Mouse (Mus musculus): ENCODE results near the gene Csnk2a2. TPM values are rescaled to one million over a fixed set of nuclear protein-coding genes. Genes with fewer than 3 reads are reported as not detected.

Gene Csnk2a2
- total and polyA plus RNA-seq, 2 experiments from 2014 or later: 9.9 to 26.7 TPM

GRCm38 (mm10) chr8:95487800-95488697 is 1.8 kb downstream of the Csnk2a2 start:
- Histone ChIP-seq H3K36me3 (ENCODE audit: insufficient read depth) (peaks cover 12% of the 10 kb centered on the region; the same call in 1 of the 2 replicates), H3K9ac (peak overlapping the region; percentile 84), H3K27ac (ENCODE audit: low read depth, low read length) (peak overlapping the region; percentile 66), H3K4me2 (ENCODE audit: low read depth) (peak overlapping the region; percentile 90), H3K4me1 (ENCODE audit: insufficient read depth) (peaks cover 8% of the 10 kb centered on the region; the same call in 1 of the 2 replicates), H3K27me3 (ENCODE audit: insufficient read depth, low read length) (no peaks in the 10 kb centered on the region), H3K4me3 (ENCODE audit: low read depth, low read length) (peak overlapping the region; percentile 85), H3K9me3 (ENCODE audit: low read length) (no peaks in the 10 kb centered on the region)
- no peak for DNase-seq
- WGBS: 5% methylated on average over 66 of the region's 95 CpGs
- peak; percentile 28 for ATAC-seq
- TF ChIP-seq CTCF (IDR thresholded peaks at IDR 0.05; ENCODE audit: low read depth): peak; percentile 31; the same call in 1 of the 2 replicates

- no peaks in the 10 kb centered on the region for H3K27me3 ChIP-seq (ENCODE audit: insufficient read depth, low read length)
- H3K4me1 ChIP-seq (ENCODE audit: insufficient read depth): no peaks in the 10 kb centered on the region
- H3K9ac ChIP-seq: no peak overlapping the region
- peaks cover 51% of the 10 kb centered on the region for H3K36me3 ChIP-seq (ENCODE audit: insufficient read depth)
- H3K9me3 ChIP-seq (ENCODE audit: low read length): no peaks in the 10 kb centered on the region
- WGBS: 98% methylated on average over 4 of the region's 4 CpGs
- ATAC-seq (no peak), DNase-seq (no peak)
- no peak overlapping the region for H3K4me3 ChIP-seq (ENCODE audit: low read depth, low read length)
- H3K4me2 ChIP-seq (ENCODE audit: low read depth): no peak overlapping the region
- no peak for TF ChIP-seq CTCF (IDR thresholded peaks at IDR 0.05; ENCODE audit: low read depth)
- no peak overlapping the region for H3K27ac ChIP-seq (ENCODE audit: low read depth, low read length)
These were observed 19.8 kb downstream of the Csnk2a2 start for GRCm38 (mm10) chr8:95470008-95470407.

- Histone ChIP-seq H3K4me1 (ENCODE audit: insufficient read depth) (no peaks in the 10 kb centered on the region), H3K4me2 (ENCODE audit: low read depth) (no peak overlapping the region), H3K27ac (ENCODE audit: low read depth, low read length) (no peak overlapping the region), H3K9ac (no peak overlapping the region), H3K36me3 (ENCODE audit: insufficient read depth) (peaks cover 53% of the 10 kb centered on the region), H3K27me3 (ENCODE audit: insufficient read depth, low read length) (no peaks in the 10 kb centered on the region), H3K4me3 (ENCODE audit: low read depth, low read length) (no peak overlapping the region), H3K9me3 (ENCODE audit: low read length) (no peaks in the 10 kb centered on the region)
- no peak for ATAC-seq
- TF ChIP-seq CTCF (IDR thresholded peaks at IDR 0.05; ENCODE audit: low read depth): no peak
- WGBS: 94% methylated on average over 3 of the region's 3 CpGs
- DNase-seq: no peak
These were observed 20.8 kb downstream of the Csnk2a2 start for GRCm38 (mm10) chr8:95468995-95469394.

- WGBS: 83% methylated on average over 2 of the region's 2 CpGs
- no peaks in the 10 kb centered on the region for H3K27me3 ChIP-seq (ENCODE audit: insufficient read depth, low read length)
- H3K9ac ChIP-seq: no peak overlapping the region
These were observed 23.3 kb downstream of the Csnk2a2 start for GRCm38 (mm10) chr8:95466543-95466942.

GRCm38 (mm10) chr8:95452518-95452917 is 37.3 kb downstream of the Csnk2a2 start:
- ATAC-seq (0 out of 2 replicates have a peak, but pooled peaks have one; percentile 32), DNase-seq (peak; percentile 35)
- no peak overlapping the region for H3K4me3 ChIP-seq (ENCODE audit: low read depth, low read length)
- no peaks in the 10 kb centered on the region for H3K9me3 ChIP-seq (ENCODE audit: low read length)
- H3K36me3 ChIP-seq (ENCODE audit: insufficient read depth): peaks cover 83% of the 10 kb centered on the region
- H3K9ac ChIP-seq: no peak overlapping the region
- H3K27ac ChIP-seq (ENCODE audit: low read depth, low read length): no peak overlapping the region
- peak; percentile 54 for TF ChIP-seq CTCF (IDR thresholded peaks at IDR 0.05; ENCODE audit: low read depth)
- H3K4me2 ChIP-seq (ENCODE audit: low read depth): no peak overlapping the region
- no peaks in the 10 kb centered on the region for H3K27me3 ChIP-seq (ENCODE audit: insufficient read depth, low read length)
- WGBS: 42% methylated on average over 8 of the region's 8 CpGs
- H3K4me1 ChIP-seq (ENCODE audit: insufficient read depth): no peaks in the 10 kb centered on the region

More at GRCm38 (mm10) chr8:95466543-95466942, 23.3 kb downstream of the Csnk2a2 start:
- Histone ChIP-seq H3K4me2 (ENCODE audit: low read depth) (no peak overlapping the region), H3K4me3 (ENCODE audit: low read depth, low read length) (no peak overlapping the region), H3K36me3 (ENCODE audit: insufficient read depth) (peaks cover 39% of the 10 kb centered on the region), H3K4me1 (ENCODE audit: insufficient read depth) (no peaks in the 10 kb centered on the region), H3K27ac (ENCODE audit: low read depth, low read length) (no peak overlapping the region), H3K9me3 (ENCODE audit: low read length) (no peaks in the 10 kb centered on the region)
- no peak for TF ChIP-seq CTCF (IDR thresholded peaks at IDR 0.05; ENCODE audit: low read depth)
- ATAC-seq (no peak), DNase-seq (no peak)

- peaks cover 72% of the 10 kb centered on the region for H3K36me3 ChIP-seq (ENCODE audit: insufficient read depth)
- no peak overlapping the region for H3K9ac ChIP-seq
- H3K27ac ChIP-seq (ENCODE audit: low read depth, low read length): no peak overlapping the region
- DNase-seq (no peak), ATAC-seq (no peak)
- TF ChIP-seq CTCF (IDR thresholded peaks at IDR 0.05; ENCODE audit: low read depth): no peak
- H3K27me3 ChIP-seq (ENCODE audit: insufficient read depth, low read length): no peaks in the 10 kb centered on the region
- 94% methylated on average over 5 of the region's 5 CpGs for WGBS
- no peaks in the 10 kb centered on the region for H3K9me3 ChIP-seq (ENCODE audit: low read length)
- H3K4me1 ChIP-seq (ENCODE audit: insufficient read depth): no peaks in the 10 kb centered on the region
- no peak overlapping the region for H3K4me3 ChIP-seq (ENCODE audit: low read depth, low read length)
- no peak overlapping the region for H3K4me2 ChIP-seq (ENCODE audit: low read depth)
These were observed 39.6 kb downstream of the Csnk2a2 start for GRCm38 (mm10) chr8:95450271-95450670.

GRCm38 (mm10) chr8:95447661-95448060 is 42.2 kb downstream of the Csnk2a2 start:
- H3K4me2 ChIP-seq (ENCODE audit: low read depth): no peak overlapping the region
- no peak overlapping the region for H3K4me3 ChIP-seq (ENCODE audit: low read depth, low read length)
- H3K36me3 ChIP-seq (ENCODE audit: insufficient read depth): peaks cover 49% of the 10 kb centered on the region
- no peaks in the 10 kb centered on the region for H3K27me3 ChIP-seq (ENCODE audit: insufficient read depth, low read length)
- no peak for TF ChIP-seq CTCF (IDR thresholded peaks at IDR 0.05; ENCODE audit: low read depth)
- H3K4me1 ChIP-seq (ENCODE audit: insufficient read depth): no peaks in the 10 kb centered on the region
- 93% methylated on average over 7 of the region's 7 CpGs for WGBS
- H3K27ac ChIP-seq (ENCODE audit: low read depth, low read length): no peak overlapping the region
- ATAC-seq (no peak), DNase-seq (no peak)
- no peaks in the 10 kb centered on the region for H3K9me3 ChIP-seq (ENCODE audit: low read length)
- H3K9ac ChIP-seq: no peak overlapping the region

Data from forebrain, postnatal 0 days (tissue).